Mouse (Mus musculus) forebrain, postnatal 0 days (tissue): ENCODE measurements around the gene Usp30. TPM values are rescaled to one million over a fixed set of nuclear protein-coding genes. Genes with fewer than 3 reads are reported as not detected.

Experiments used
- ATAC-seq: fragments of 200-750 bp; cut with Nextera tagmentation; 2 replicates; pipeline ENCODE4 v1.8.0; 2017; ENCODE audit warnings: mild to moderate bottlenecking, moderate library complexity
- DNase-seq: peaks from one replicate; pipeline ENCODE4 v3.0.0-alpha.2; 2015
- H3K27ac ChIP-seq: fragments of 300-500 bp; sonication (generic); 2 replicates; pipeline ENCODE4 v1.5.1; 2014; ENCODE audit warnings: low read depth, mild to moderate bottlenecking, antibody characterized with exemption, low read length, moderate library complexity, mixed read lengths
- H3K27me3 ChIP-seq: fragments of 300-500 bp; sonication (generic); 2 replicates; pipeline ENCODE4 v1.6.1; 2014; ENCODE audit warnings: mild to moderate bottlenecking, low read length, mixed read lengths; ENCODE audit not compliant: insufficient read depth
- H3K36me3 ChIP-seq: fragments of 300-500 bp; sonication (generic); 2 replicates; pipeline ENCODE4 v1.6.1; 2014; ENCODE audit warnings: mild to moderate bottlenecking, moderate library complexity; ENCODE audit not compliant: insufficient read depth
- H3K4me1 ChIP-seq: fragments of 300-500 bp; sonication (generic); 2 replicates; pipeline ENCODE4 v1.6.1; 2014; ENCODE audit warnings: antibody characterized with exemption; ENCODE audit not compliant: insufficient read depth
- H3K4me2 ChIP-seq: fragments of 300-500 bp; sonication (generic); 2 replicates; pipeline ENCODE4 v1.6.1; 2014; ENCODE audit warnings: low read depth, mild to moderate bottlenecking, moderate library complexity
- H3K4me3 ChIP-seq: fragments of 300-500 bp; sonication (generic); 2 replicates; pipeline ENCODE4 v1.5.1; 2014; ENCODE audit warnings: low read depth, low read length, mixed read lengths
- H3K9ac ChIP-seq: fragments of 300-500 bp; sonication (generic); 2 replicates; pipeline ENCODE4 v1.6.1; 2014; ENCODE audit warnings: mild to moderate bottlenecking
- H3K9me3 ChIP-seq: fragments of 300-500 bp; sonication (generic); 2 replicates; pipeline ENCODE4 v1.6.1; 2016; ENCODE audit warnings: low read length
- CTCF ChIP-seq: sonication (generic); IDR thresholded peaks from 2 replicates; pipeline ENCODE4 v1.5.1; 2016; ENCODE audit warnings: antibody characterized with exemption, control low read depth, low read depth
- whole genome bisulfite sequencing: fragments of 180-500 bp; shearing (Covaris S2); extraction: QIAGEN DNeasy Blood & Tissue Kit; methylation state at CpG from one replicate; pipeline ENCODE4 v1.1.7; 2014; 5-methylcytosine and 5-hydroxymethylcytosine counted together
- polyA plus RNA-seq: library from polyadenylated mRNA; unstranded; fragments of >200 nt; fragmentation: Nextera tagmentation; extraction: Ambion mirVana; gene quantifications from 2 replicates; pipeline ENCODE4 v1.2.1, GENCODE M21; 2015
- total RNA-seq: library from RNA; depleted of rRNA; stranded (reverse); fragments of >200 nt; gene quantifications from 2 replicates; pipeline ENCODE4 v1.2.3, GENCODE M21; 2014

Usp30 gene
- total and polyA plus RNA-seq, 2 experiments from 2014 or later = 18.0 to 47.7 TPM

- no peaks in the 10 kb centered on the region for H3K27me3 ChIP-seq
- peak overlapping the region; percentile 96 for H3K4me2 ChIP-seq
- ATAC-seq = no peak
- no peaks in the 10 kb centered on the region for H3K9me3 ChIP-seq
- no peak overlapping the region for H3K27ac ChIP-seq
- WGBS = 92% methylated on average over 7 of the region's 7 CpGs
- peaks cover 2% of the 10 kb centered on the region; the same call in 1 of the 2 replicates for H3K4me1 ChIP-seq
- no peak for DNase-seq
- peak overlapping the region; percentile 68; the same call in 1 of the 2 replicates for H3K4me3 ChIP-seq
- no peak for TF ChIP-seq CTCF
- H3K9ac ChIP-seq = no peak overlapping the region
- peaks cover 26% of the 10 kb centered on the region for H3K36me3 ChIP-seq
These were observed 61.4 kb downstream of the Usp30 start for GRCm38 (mm10) chr5:114126499-114127244.

GRCm38 (mm10) chr5:114127374-114128349 lies 62.4 kb downstream of the Usp30 start, which contains the start of gene Alkbh2:
Alkbh2 (minus strand) TSS chr5:114128218.
- no peaks in the 10 kb centered on the region for H3K9me3 ChIP-seq
- peak; percentile 90 for DNase-seq
- peak within 1 kb of the TSS; percentile 64 for H3K9ac ChIP-seq
- peak; percentile 14 for ATAC-seq
- H3K4me2 ChIP-seq = peak within 1 kb of the TSS; percentile 96
- no peaks in the 10 kb centered on the region for H3K27me3 ChIP-seq
- peak; percentile 99 for TF ChIP-seq CTCF
- peaks cover 4% of the 10 kb centered on the region; the same call in 1 of the 2 replicates for H3K4me1 ChIP-seq
- H3K27ac ChIP-seq = peak within 1 kb of the TSS; percentile 66
- 2% methylated on average over 69 of the region's 69 CpGs for WGBS
- peaks cover 18% of the 10 kb centered on the region for H3K36me3 ChIP-seq
- peak within 1 kb of the TSS; percentile 68 for H3K4me3 ChIP-seq

- Histone ChIP-seq H3K27me3 (no peaks in the 10 kb centered on the region), H3K4me2 (peak overlapping the region; percentile 94), H3K36me3 (no peaks in the 10 kb centered on the region), H3K9me3 (no peaks in the 10 kb centered on the region), H3K4me1 (peaks cover 4% of the 10 kb centered on the region; the same call in 1 of the 2 replicates), H3K9ac (no peak overlapping the region), H3K27ac (no peak overlapping the region), H3K4me3 (peak overlapping the region; percentile 61)
- TF ChIP-seq CTCF = no peak
- ATAC-seq (no peak), DNase-seq (no peak)
- WGBS = 81% methylated on average over 15 of the region's 15 CpGs
These were observed 64.4 kb downstream of the Usp30 start for GRCm38 (mm10) chr5:114129550-114130210.

GRCm38 (mm10) chr5:114130211-114130605 lies 64.9 kb downstream of the Usp30 start, which contains the start of gene Ung:
Ung (plus strand) TSS chr5:114130386.
- Histone ChIP-seq H3K27ac (peak within 1 kb of the TSS; percentile 22; the same call in 1 of the 2 replicates), H3K4me3 (peak within 1 kb of the TSS; percentile 61), H3K36me3 (no peaks in the 10 kb centered on the region), H3K4me1 (peaks cover 4% of the 10 kb centered on the region; the same call in 1 of the 2 replicates), H3K27me3 (no peaks in the 10 kb centered on the region), H3K9me3 (no peaks in the 10 kb centered on the region), H3K9ac (peak within 1 kb of the TSS; percentile 48), H3K4me2 (peak within 1 kb of the TSS; percentile 94)
- DNase-seq = peak; percentile 79
- no peak for TF ChIP-seq CTCF
- peak; percentile 49 for ATAC-seq
- under 1% methylated on average over 28 of the region's 29 CpGs for WGBS

GRCm38 (mm10) chr5:114130698-114131520 lies 65.6 kb downstream of the Usp30 start:
- Histone ChIP-seq H3K4me2 (peak overlapping the region; percentile 94), H3K27ac (peak overlapping the region; percentile 22; the same call in 1 of the 2 replicates), H3K4me1 (peaks cover 4% of the 10 kb centered on the region; the same call in 1 of the 2 replicates), H3K4me3 (peak overlapping the region; percentile 61), H3K36me3 (no peaks in the 10 kb centered on the region), H3K9me3 (no peaks in the 10 kb centered on the region), H3K27me3 (no peaks in the 10 kb centered on the region), H3K9ac (peak overlapping the region; percentile 48)
- WGBS = under 1% methylated on average over 87 of the region's 87 CpGs
- TF ChIP-seq CTCF = no peak
- peak; percentile 98 for ATAC-seq
- peak; percentile 95 for DNase-seq

- Histone ChIP-seq H3K4me3 (peak overlapping the region; percentile 61), H3K4me2 (peak overlapping the region; percentile 94), H3K4me1 (peaks cover 4% of the 10 kb centered on the region; the same call in 1 of the 2 replicates), H3K36me3 (no peaks in the 10 kb centered on the region), H3K27me3 (no peaks in the 10 kb centered on the region), H3K27ac (peak overlapping the region; percentile 22; the same call in 1 of the 2 replicates), H3K9me3 (no peaks in the 10 kb centered on the region), H3K9ac (peak overlapping the region; percentile 48)
- DNase-seq = peak; percentile 36
- TF ChIP-seq CTCF = no peak
- WGBS = 2% methylated on average over 15 of the region's 15 CpGs
- ATAC-seq = no peak
These were observed 66.2 kb downstream of the Usp30 start for GRCm38 (mm10) chr5:114131521-114131840.
